Mouse (Mus musculus): ENCODE results near the gene Zyx. TPM values are rescaled to one million over a fixed set of nuclear protein-coding genes. Genes with fewer than 3 reads are reported as not detected.

Zyx gene
- total RNA-seq, 2 experiments from 2014 or later: 49.8 to 58.8 TPM

DNA sequence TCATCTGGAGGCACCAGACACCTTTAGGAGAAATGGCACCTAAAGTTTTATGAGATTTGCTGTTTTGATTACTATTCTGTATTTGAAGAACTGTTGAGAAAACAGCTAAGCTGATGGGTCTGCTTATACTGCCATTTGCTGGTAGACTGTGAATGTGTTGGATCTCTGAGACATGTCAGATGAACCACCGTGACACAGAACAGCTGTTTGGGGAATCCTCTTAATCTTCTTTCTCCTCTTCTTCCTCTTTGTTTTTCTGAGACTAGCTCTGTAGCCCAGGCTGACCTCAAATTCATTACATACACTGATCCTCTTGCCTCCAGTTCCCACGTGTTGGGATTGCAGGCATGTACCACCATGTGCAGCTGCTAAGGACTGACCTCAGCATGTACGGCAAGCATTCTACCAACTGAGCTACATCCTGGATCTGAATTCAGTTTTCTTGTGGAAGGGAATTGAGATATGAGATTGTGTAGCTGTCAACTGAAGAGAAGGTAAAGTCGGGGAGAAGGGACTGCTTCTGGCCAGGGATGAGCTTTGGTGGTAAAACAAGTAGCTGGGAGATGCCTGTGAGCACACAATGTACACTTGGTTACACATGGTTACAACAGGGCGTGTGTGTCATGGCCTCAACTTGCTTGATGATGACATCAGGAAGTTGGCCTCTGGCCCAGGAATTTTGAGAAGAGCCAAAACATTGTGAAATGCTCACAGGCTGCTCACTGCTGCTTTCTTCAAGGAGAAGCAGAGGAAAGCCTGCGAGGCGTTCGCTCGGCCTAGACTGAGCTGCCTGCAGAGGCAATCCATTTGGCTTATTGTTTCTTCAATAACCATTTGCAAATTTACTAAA is 46.8 kb downstream of the Zyx start:
- peak; percentile 81 for DNase-seq

DNA sequence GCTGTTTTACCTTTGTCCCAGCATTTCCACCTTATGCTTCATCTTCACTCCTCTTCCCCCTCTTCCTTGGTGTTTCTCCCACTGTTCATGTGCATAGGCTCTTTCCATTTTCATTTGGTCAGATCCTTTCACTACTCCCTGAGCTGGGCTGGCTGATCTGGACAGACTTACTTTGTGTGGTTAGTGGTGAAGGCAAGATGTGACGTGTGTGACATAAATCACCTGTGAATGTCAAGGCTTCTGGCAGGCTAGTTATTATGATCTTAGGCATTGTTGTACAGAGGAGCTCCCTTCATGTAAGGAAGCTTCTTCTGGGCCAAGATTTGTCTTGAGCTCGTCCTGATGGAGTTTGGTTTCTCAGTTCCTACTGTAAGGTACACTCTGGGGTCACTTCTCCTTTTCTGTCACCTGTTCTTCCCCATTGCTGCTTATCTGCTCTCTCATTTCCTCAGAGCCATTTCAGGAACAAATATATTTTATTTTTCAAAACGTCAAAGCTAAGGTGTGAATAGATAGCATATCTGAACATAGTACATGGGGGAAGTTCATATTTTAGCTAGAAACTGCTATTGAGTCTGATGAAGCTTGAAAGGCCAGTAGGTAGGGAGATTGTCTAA is 47.7 kb downstream of the Zyx start:
- no peak for DNase-seq

GRCm38 (mm10) chr6:42398285-42398684 is 48.9 kb downstream of the Zyx start:
- DNase-seq: no peak

DNA sequence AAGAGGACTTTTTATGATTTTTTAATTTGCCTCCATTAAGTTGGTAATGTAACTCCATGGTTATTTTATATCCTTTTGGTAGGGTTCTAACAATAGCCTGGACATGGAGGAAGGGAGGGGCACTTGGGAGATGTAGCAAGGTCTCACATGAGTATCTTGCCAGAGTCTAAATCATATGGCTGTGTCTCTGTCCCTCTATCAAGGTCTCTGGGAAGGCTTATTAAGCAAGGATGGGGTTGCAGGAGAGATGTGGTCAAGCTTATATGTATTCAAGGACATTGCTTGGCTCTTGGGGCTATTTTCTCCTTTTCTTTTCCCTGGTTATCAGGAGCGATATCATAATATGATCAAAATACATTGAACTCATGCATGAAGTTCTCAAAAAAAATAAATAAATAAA is 49.6 kb downstream of the Zyx start:
- DNase-seq: no peak

GRCm38 (mm10) chr6:42399938-42400337 is 50.5 kb downstream of the Zyx start, which contains the start of gene Tas2r143:
Tas2r143 (plus strand) TSS chr6:42400238.
- no peak for DNase-seq

DNA sequence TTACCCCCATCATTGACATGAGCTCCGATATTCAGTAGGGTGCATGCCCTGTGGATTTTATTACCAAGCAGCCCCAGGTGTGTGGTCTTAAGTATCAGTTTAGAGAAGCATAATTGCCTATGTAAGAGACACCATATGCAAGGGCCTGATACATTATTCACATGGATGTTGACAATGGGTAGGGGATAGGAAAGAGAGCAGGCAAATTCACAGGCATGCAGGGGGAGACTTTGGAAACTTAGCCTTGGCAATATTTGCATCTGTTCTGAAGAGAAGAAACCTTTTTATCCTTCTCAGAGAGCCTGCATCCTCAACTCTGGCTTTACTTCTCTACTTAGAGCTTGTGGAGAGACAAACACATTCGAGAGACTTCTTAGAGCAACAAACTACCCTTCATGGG is 55.7 kb downstream of the Zyx start, which contains the start of gene Tas2r135:
Gene Tas2r135 (plus strand): TSS at position 301 of the 400 bp plus-strand sequence.
- no peak for DNase-seq

Other genes with a start within 250 kb of the Zyx start
- gene Tas2r139, start 208.7 kb upstream of the Zyx start, total RNA-seq (2021): not detected
- not detected for gene Tas2r144, start 134.3 kb upstream of the Zyx start, total RNA-seq (2021)
- gene Gstk1, start 103.7 kb upstream of the Zyx start, total RNA-seq (2021): 10 to 100 TPM; 10.9 to 12.7 TPM
- not detected for gene Tmem139, start 87.7 kb upstream of the Zyx start, total RNA-seq (2021)
- gene Casp2, start 84.6 kb upstream of the Zyx start, total RNA-seq (2021): 10 to 100 TPM; 10.5 to 18.3 TPM
- gene Clcn1, start 62.9 kb upstream of the Zyx start, total RNA-seq (2021): 10 to 100 TPM; 74.8 to 78.2 TPM
- gene Fam131b, start 25.0 kb upstream of the Zyx start, total RNA-seq (2021): 1 to 10 TPM in 1 of 2 experiments, under 1 TPM in 1; 0.85 to 1.2 TPM
- under 1 TPM; 0.35 to 0.36 TPM for gene Epha1, start 23.6 kb downstream of the Zyx start, total RNA-seq (2021)
- not detected for gene Tas2r143, start 50.6 kb downstream of the Zyx start, total RNA-seq (2021)
- not detected for gene Tas2r135, start 55.8 kb downstream of the Zyx start, total RNA-seq (2021)
- not detected for gene Tas2r126, start 84.9 kb downstream of the Zyx start, total RNA-seq (2021)
- gene Olfr458, start 115.6 kb downstream of the Zyx start, total RNA-seq (2021): not detected
- not detected for gene Olfr457, start 126.7 kb downstream of the Zyx start, total RNA-seq (2021)
- not detected for gene Olfr456, start 137.6 kb downstream of the Zyx start, total RNA-seq (2021)
- gene Olfr455, start 198.0 kb downstream of the Zyx start, total RNA-seq (2021): not detected
- gene Tcaf3, start 248.1 kb downstream of the Zyx start, total RNA-seq (2021): not detected